Mouse (Mus musculus) forebrain, embryonic 15.5 days (tissue): Measurements from ENCODE around the gene Rassf4. TPM values are rescaled to one million over a fixed set of nuclear protein-coding genes. Genes with fewer than 3 reads are reported as not detected.

Experiments used
- ATAC-seq: fragments of 200-750 bp; cut with Nextera tagmentation; replicated peaks from 2 replicates; pipeline ENCODE4 v1.8.0; 2017; ENCODE audit warnings: mild to moderate bottlenecking, moderate TSS enrichment, moderate library complexity
- H3K27ac ChIP-seq: fragments of 300-500 bp; sonication (generic); replicated peaks from 2 replicates; pipeline ENCODE4 v1.5.1; 2015; ENCODE audit warnings: mild to moderate bottlenecking, inconsistent platforms
- H3K27me3 ChIP-seq: fragments of 300-500 bp; sonication (generic); 2 replicates; pipeline ENCODE4 v1.6.1; 2015; ENCODE audit warnings: inconsistent platforms
- H3K36me3 ChIP-seq: fragments of 300-500 bp; sonication (generic); 2 replicates; pipeline ENCODE4 v1.6.1; 2015; ENCODE audit warnings: mild to moderate bottlenecking, inconsistent platforms
- H3K4me1 ChIP-seq: fragments of 300-500 bp; sonication (generic); 2 replicates; pipeline ENCODE4 v1.6.1; 2015; ENCODE audit warnings: inconsistent platforms
- H3K4me2 ChIP-seq: fragments of 300-500 bp; sonication (generic); replicated peaks from 2 replicates; pipeline ENCODE4 v1.6.1; 2015; ENCODE audit warnings: mild to moderate bottlenecking, inconsistent platforms
- H3K4me3 ChIP-seq: fragments of 300-500 bp; sonication (generic); 2 replicates; pipeline ENCODE4 v1.5.1; 2015; ENCODE audit warnings: mild to moderate bottlenecking, inconsistent platforms
- H3K9ac ChIP-seq: fragments of 300-500 bp; sonication (generic); replicated peaks from 2 replicates; pipeline ENCODE4 v1.6.1; 2015; ENCODE audit warnings: mild to moderate bottlenecking, inconsistent platforms
- H3K9me3 ChIP-seq: fragments of 300-500 bp; sonication (generic); 2 replicates; pipeline ENCODE4 v1.6.1; 2016; ENCODE audit warnings: inconsistent platforms
- WGBS: fragments of 180-500 bp; shearing (Covaris S2); methylation state at CpG from one replicate; pipeline ENCODE4 v1.1.7; 2015; ENCODE audit warnings: mixed read lengths; 5-methylcytosine and 5-hydroxymethylcytosine counted together
- polyA plus RNA-seq: library from polyadenylated mRNA; unstranded; fragments of >200 nt; fragmentation: Nextera tagmentation; extraction: Ambion mirVana; gene quantifications from 2 replicates; pipeline ENCODE4 v1.2.1, GENCODE M21; 2015

The Rassf4 gene
- polyA plus RNA-seq = 9.9 and 10.2 TPM in 2 replicates

GRCm38 (mm10) chr6:116673471-116674282 lies at the start of gene Rassf4:
Rassf4 (minus strand) TSS chr6:116673952.
- Histone ChIP-seq H3K9ac (peak within 1 kb of the TSS; percentile 64), H3K4me3 (peak within 1 kb of the TSS; percentile 56), H3K27me3 (no peaks in the 10 kb centered on the region), H3K27ac (peak within 1 kb of the TSS; percentile 71), H3K4me2 (peak within 1 kb of the TSS; percentile 96), H3K4me1 (peaks cover 42% of the 10 kb centered on the region), H3K9me3 (no peaks in the 10 kb centered on the region), H3K36me3 (no peaks in the 10 kb centered on the region)
- ATAC-seq = peak; percentile 91
- under 1% methylated on average over 44 of the region's 44 CpGs for WGBS

- WGBS = 83% methylated on average over 4 of the region's 4 CpGs
- no peak overlapping the region for H3K9ac ChIP-seq
- no peaks in the 10 kb centered on the region for H3K36me3 ChIP-seq
- H3K4me2 ChIP-seq = no peak overlapping the region
- H3K27me3 ChIP-seq = no peaks in the 10 kb centered on the region
- H3K4me1 ChIP-seq = no peaks in the 10 kb centered on the region
- H3K27ac ChIP-seq = no peak overlapping the region
- ATAC-seq = no peak
- no peaks in the 10 kb centered on the region for H3K9me3 ChIP-seq
- no peak overlapping the region for H3K4me3 ChIP-seq
Measured at GRCm38 (mm10) chr6:116718920-116719319, 45.2 kb upstream of the Rassf4 start.

GRCm38 (mm10) chr6:116718361-116718760 lies 44.6 kb upstream of the Rassf4 start:
- Histone ChIP-seq H3K4me1 (no peaks in the 10 kb centered on the region), H3K27ac (no peak overlapping the region), H3K4me2 (no peak overlapping the region), H3K27me3 (no peaks in the 10 kb centered on the region), H3K9ac (no peak overlapping the region), H3K4me3 (no peak overlapping the region), H3K9me3 (no peaks in the 10 kb centered on the region), H3K36me3 (no peaks in the 10 kb centered on the region)
- ATAC-seq = no peak
- WGBS = 80% methylated on average over 4 of the region's 4 CpGs

GRCm38 (mm10) chr6:116717851-116718250 lies 44.1 kb upstream of the Rassf4 start:
- no peak overlapping the region for H3K27ac ChIP-seq
- no peak overlapping the region for H3K4me3 ChIP-seq
- H3K9ac ChIP-seq = no peak overlapping the region
- no peak overlapping the region for H3K4me2 ChIP-seq
- no peaks in the 10 kb centered on the region for H3K9me3 ChIP-seq
- ATAC-seq = no peak
- no peaks in the 10 kb centered on the region for H3K36me3 ChIP-seq
- 92% methylated on average over 7 of the region's 7 CpGs for WGBS
- H3K27me3 ChIP-seq = no peaks in the 10 kb centered on the region
- no peaks in the 10 kb centered on the region for H3K4me1 ChIP-seq

GRCm38 (mm10) chr6:116716666-116717065 lies 42.9 kb upstream of the Rassf4 start, which contains the start of gene Tmem72:
Tmem72 (minus strand) TSS chr6:116716913.
- no peaks in the 10 kb centered on the region for H3K9me3 ChIP-seq
- no peak within 1 kb of the TSS for H3K9ac ChIP-seq
- 70% methylated on average over 8 of the region's 8 CpGs for WGBS
- no peak within 1 kb of the TSS for H3K27ac ChIP-seq
- no peaks in the 10 kb centered on the region for H3K4me1 ChIP-seq
- no peaks in the 10 kb centered on the region for H3K27me3 ChIP-seq
- no peak for ATAC-seq
- H3K4me2 ChIP-seq = no peak within 1 kb of the TSS
- no peaks in the 10 kb centered on the region for H3K36me3 ChIP-seq
- no peak within 1 kb of the TSS for H3K4me3 ChIP-seq

GRCm38 (mm10) chr6:116715166-116715565 lies 41.4 kb upstream of the Rassf4 start:
- Histone ChIP-seq H3K9me3 (no peaks in the 10 kb centered on the region), H3K27me3 (no peaks in the 10 kb centered on the region), H3K4me2 (no peak overlapping the region), H3K4me3 (no peak overlapping the region), H3K4me1 (no peaks in the 10 kb centered on the region), H3K36me3 (no peaks in the 10 kb centered on the region), H3K9ac (no peak overlapping the region), H3K27ac (no peak overlapping the region)
- no peak for ATAC-seq
- 88% methylated on average over 2 of the region's 2 CpGs for WGBS

GRCm38 (mm10) chr6:116714576-116714975 lies 40.8 kb upstream of the Rassf4 start:
- H3K9ac ChIP-seq = no peak overlapping the region
- no peak overlapping the region for H3K4me2 ChIP-seq
- no peak for ATAC-seq
- no peak overlapping the region for H3K27ac ChIP-seq
- H3K36me3 ChIP-seq = no peaks in the 10 kb centered on the region
- H3K27me3 ChIP-seq = no peaks in the 10 kb centered on the region
- no peaks in the 10 kb centered on the region for H3K9me3 ChIP-seq
- H3K4me1 ChIP-seq = no peaks in the 10 kb centered on the region
- WGBS = 80% methylated on average over 5 of the region's 5 CpGs
- H3K4me3 ChIP-seq = no peak overlapping the region

- no peak for ATAC-seq
- no peaks in the 10 kb centered on the region for H3K27me3 ChIP-seq
- no peaks in the 10 kb centered on the region for H3K9me3 ChIP-seq
- no peaks in the 10 kb centered on the region for H3K36me3 ChIP-seq
- no peaks in the 10 kb centered on the region for H3K4me1 ChIP-seq
- 90% methylated on average over 3 of the region's 3 CpGs for WGBS
- H3K4me2 ChIP-seq = no peak overlapping the region
- H3K4me3 ChIP-seq = no peak overlapping the region
- H3K27ac ChIP-seq = no peak overlapping the region
- H3K9ac ChIP-seq = no peak overlapping the region
Measured at GRCm38 (mm10) chr6:116713966-116714365, 40.2 kb upstream of the Rassf4 start.

GRCm38 (mm10) chr6:116712503-116712902 lies 38.8 kb upstream of the Rassf4 start:
- WGBS = 93% methylated on average over 3 of the region's 3 CpGs
- H3K9me3 ChIP-seq = no peaks in the 10 kb centered on the region
- no peak overlapping the region for H3K9ac ChIP-seq
- no peak overlapping the region for H3K4me2 ChIP-seq
- ATAC-seq = no peak
- H3K27me3 ChIP-seq = no peaks in the 10 kb centered on the region
- H3K4me1 ChIP-seq = no peaks in the 10 kb centered on the region
- H3K27ac ChIP-seq = no peak overlapping the region
- H3K4me3 ChIP-seq = no peak overlapping the region
- H3K36me3 ChIP-seq = no peaks in the 10 kb centered on the region

- no peak for ATAC-seq
- Histone ChIP-seq H3K27me3 (no peaks in the 10 kb centered on the region), H3K9me3 (no peaks in the 10 kb centered on the region), H3K4me2 (no peak overlapping the region), H3K4me1 (no peaks in the 10 kb centered on the region), H3K9ac (no peak overlapping the region), H3K27ac (no peak overlapping the region), H3K4me3 (no peak overlapping the region), H3K36me3 (no peaks in the 10 kb centered on the region)
- 40% methylated on average over 5 of the region's 5 CpGs for WGBS
Measured at GRCm38 (mm10) chr6:116712062-116712461, 38.3 kb upstream of the Rassf4 start.

- WGBS = 24% methylated on average over 6 of the region's 6 CpGs
- no peak overlapping the region for H3K4me2 ChIP-seq
- no peaks in the 10 kb centered on the region for H3K27me3 ChIP-seq
- no peak; the same call in 1 of the 2 replicates for ATAC-seq
- H3K4me1 ChIP-seq = no peaks in the 10 kb centered on the region
- H3K9me3 ChIP-seq = no peaks in the 10 kb centered on the region
- no peak overlapping the region for H3K9ac ChIP-seq
- no peak overlapping the region for H3K27ac ChIP-seq
- no peak overlapping the region for H3K4me3 ChIP-seq
- H3K36me3 ChIP-seq = no peaks in the 10 kb centered on the region
Measured at GRCm38 (mm10) chr6:116704320-116704719, 30.6 kb upstream of the Rassf4 start.

- no peak for ATAC-seq
Measured at GRCm38 (mm10) chr6:116700821-116701220, 27.1 kb upstream of the Rassf4 start.

More at GRCm38 (mm10) chr6:116700821-116701220, 27.1 kb upstream of the Rassf4 start:
- H3K4me3 ChIP-seq = no peak overlapping the region
- no peak overlapping the region for H3K27ac ChIP-seq
- no peak overlapping the region for H3K9ac ChIP-seq
- no peaks in the 10 kb centered on the region for H3K36me3 ChIP-seq
- H3K4me1 ChIP-seq = no peaks in the 10 kb centered on the region
- H3K27me3 ChIP-seq = no peaks in the 10 kb centered on the region
- no peaks in the 10 kb centered on the region for H3K9me3 ChIP-seq
- H3K4me2 ChIP-seq = no peak overlapping the region
